Mouse (Mus musculus): Measurements from ENCODE around the gene Efcab5. TPM values are rescaled to one million over a fixed set of nuclear protein-coding genes. Genes with fewer than 3 reads are reported as not detected.

The Efcab5 gene
- total and polyA plus RNA-seq, 2 experiments from 2014 or later: 0.51 to 0.78 TPM

DNA sequence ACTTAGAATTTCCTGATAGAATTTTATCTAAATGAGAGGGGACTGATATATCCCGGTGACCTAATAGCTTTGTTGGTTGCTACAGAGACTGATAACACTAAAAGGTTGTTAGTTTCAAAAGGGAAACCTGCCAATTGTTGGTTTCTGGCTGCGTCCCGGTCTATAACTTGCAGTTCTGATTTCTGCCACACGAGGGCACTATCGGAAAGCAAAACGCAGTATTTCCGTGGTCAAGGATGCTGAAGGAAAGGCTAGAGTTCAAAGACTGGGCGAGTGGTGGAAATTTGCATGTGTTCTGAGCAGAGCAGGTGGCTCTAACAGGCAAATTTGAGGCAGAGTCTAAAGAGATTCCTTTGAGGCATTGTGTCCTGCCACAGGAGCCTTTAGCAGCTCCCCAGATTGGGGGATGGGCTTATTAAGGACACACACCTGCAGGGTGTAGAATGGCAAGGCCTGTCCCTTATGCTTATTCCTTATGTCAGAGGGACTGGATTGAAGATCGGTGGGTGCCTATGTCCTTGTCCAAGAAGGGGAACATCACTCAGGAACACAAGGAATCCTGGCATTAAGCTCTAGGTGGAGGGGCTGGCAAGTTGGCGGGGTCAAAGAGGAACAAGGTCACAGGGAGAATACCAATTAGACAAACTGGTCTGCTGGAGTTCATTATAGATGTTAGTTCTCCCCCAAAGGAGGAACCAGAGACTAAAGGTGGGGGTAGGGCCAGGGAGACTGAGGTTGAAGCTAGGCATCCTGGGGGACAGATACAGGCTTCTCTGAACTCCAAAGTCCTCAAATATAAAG, 88.4 kb downstream of the Efcab5 start:
- TF ChIP-seq CTCF (IDR thresholded peaks at IDR 0.05; ENCODE audit: low read depth): peak; percentile 95
- Histone ChIP-seq H3K9ac (replicated peaks; ENCODE audit: low read length) (no peak overlapping the region), H3K4me3 (ENCODE audit: low read length) (no peak overlapping the region), H3K4me2 (ENCODE audit: low read depth, low read length) (no peak overlapping the region), H3K4me1 (ENCODE audit: insufficient read depth, low read length) (no peaks in the 10 kb centered on the region), H3K36me3 (ENCODE audit: insufficient read depth, low read length) (no peaks in the 10 kb centered on the region), H3K27me3 (ENCODE audit: insufficient read depth, low read length) (no peaks in the 10 kb centered on the region), H3K9me3 (ENCODE audit: low read length) (no peaks in the 10 kb centered on the region), H3K27ac (no peak overlapping the region)
- peak; percentile 32; the same call in 1 of the 2 replicates for ATAC-seq
- peak; percentile 87 for DNase-seq (ENCODE audit: low spot score)
- 16% methylated on average over 10 of the region's 10 CpGs for WGBS

DNA sequence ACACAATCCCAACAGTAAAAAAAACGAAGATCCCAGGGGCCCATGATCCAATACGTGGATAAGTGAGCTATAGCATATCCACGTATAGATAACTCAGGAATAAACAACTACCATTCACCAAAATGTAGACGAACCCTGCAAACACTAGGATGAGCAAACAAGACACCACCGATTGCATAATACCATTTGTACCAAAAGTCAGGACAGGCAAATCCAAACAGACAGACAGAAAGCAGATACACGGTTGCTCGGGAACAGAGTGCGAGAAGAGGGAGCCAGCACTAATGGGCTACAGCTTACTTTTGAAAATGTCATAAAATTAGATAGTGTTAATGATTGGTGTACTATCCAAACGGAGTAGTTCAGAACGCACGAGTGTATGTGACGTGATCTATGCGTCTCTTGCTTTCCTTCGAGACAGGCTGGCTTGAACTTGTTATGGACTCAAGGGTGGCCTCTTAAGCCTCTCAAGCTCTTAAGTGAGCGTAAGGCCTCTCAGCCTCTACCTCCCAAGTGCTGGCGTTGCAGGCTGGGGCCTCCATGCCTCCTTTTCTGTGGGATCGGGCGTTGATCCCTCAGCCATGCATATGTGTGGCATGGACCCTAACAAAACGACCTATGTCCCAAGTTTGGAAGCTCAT, 90.3 kb downstream of the Efcab5 start:
- DNase-seq (ENCODE audit: low spot score) (no peak), ATAC-seq (no peak)
- Histone ChIP-seq H3K36me3 (ENCODE audit: insufficient read depth, low read length) (no peaks in the 10 kb centered on the region), H3K4me3 (ENCODE audit: low read length) (no peak overlapping the region), H3K27me3 (ENCODE audit: insufficient read depth, low read length) (no peaks in the 10 kb centered on the region), H3K4me1 (ENCODE audit: insufficient read depth, low read length) (no peaks in the 10 kb centered on the region), H3K4me2 (ENCODE audit: low read depth, low read length) (no peak overlapping the region), H3K27ac (no peak overlapping the region), H3K9ac (replicated peaks; ENCODE audit: low read length) (no peak overlapping the region), H3K9me3 (ENCODE audit: low read length) (no peaks in the 10 kb centered on the region)
- no peak for TF ChIP-seq CTCF (IDR thresholded peaks at IDR 0.05; ENCODE audit: low read depth)
- WGBS: 84% methylated on average over 19 of the region's 19 CpGs

DNA sequence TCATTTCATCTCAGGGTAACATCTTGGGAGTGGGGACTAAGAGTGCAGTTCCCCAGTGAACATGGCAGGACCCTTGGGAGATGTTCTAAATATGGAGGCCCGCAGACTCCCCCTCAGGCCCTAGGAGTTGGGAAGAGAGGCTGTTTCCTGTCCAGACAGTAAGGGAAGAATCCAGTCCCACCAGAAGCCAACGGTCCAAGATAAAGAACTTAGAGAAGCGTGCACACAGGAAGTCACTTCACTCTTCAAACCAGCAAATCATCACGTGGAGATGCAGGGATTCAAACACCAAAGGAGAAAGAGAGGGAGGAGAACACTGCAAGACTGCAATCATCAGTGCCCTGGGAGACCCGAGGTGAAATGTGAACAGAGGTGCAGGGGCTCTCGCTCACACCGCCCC, 91.8 kb downstream of the Efcab5 start:
- no peak overlapping the region for H3K4me2 ChIP-seq (ENCODE audit: low read depth, low read length)
- WGBS: 73% methylated on average over 7 of the region's 7 CpGs
- DNase-seq (ENCODE audit: low spot score): no peak
- no peak for TF ChIP-seq CTCF (IDR thresholded peaks at IDR 0.05; ENCODE audit: low read depth)
- no peak for ATAC-seq
- H3K4me3 ChIP-seq (ENCODE audit: low read length): no peak overlapping the region
- no peaks in the 10 kb centered on the region for H3K36me3 ChIP-seq (ENCODE audit: insufficient read depth, low read length)
- H3K9ac ChIP-seq (replicated peaks; ENCODE audit: low read length): no peak overlapping the region
- H3K27ac ChIP-seq: no peak overlapping the region
- no peaks in the 10 kb centered on the region for H3K27me3 ChIP-seq (ENCODE audit: insufficient read depth, low read length)
- no peaks in the 10 kb centered on the region for H3K4me1 ChIP-seq (ENCODE audit: insufficient read depth, low read length)
- no peaks in the 10 kb centered on the region for H3K9me3 ChIP-seq (ENCODE audit: low read length)

DNA sequence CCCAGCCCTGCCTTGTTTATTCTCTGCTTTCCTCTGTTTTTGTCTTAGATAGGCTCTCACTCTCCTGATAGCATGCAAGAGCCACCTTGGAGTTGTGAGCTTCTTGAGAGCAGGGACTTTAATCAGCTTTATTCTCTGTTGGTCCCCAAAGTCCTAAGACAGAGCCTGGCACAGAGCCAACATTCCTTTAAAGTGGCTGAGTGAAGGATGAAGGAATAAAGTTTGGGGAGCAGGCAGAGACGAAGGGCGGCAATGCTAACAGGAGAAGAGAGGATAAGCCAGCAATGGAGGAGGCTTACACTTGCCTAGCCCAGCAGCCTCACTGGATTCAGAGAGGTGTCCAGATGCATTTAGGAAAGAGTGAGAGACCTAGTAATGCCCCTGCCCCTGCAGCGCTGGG, 92.2 kb downstream of the Efcab5 start:
- Histone ChIP-seq H3K4me3 (ENCODE audit: low read length) (no peak overlapping the region), H3K4me1 (ENCODE audit: insufficient read depth, low read length) (no peaks in the 10 kb centered on the region)
- WGBS: 67% methylated on average over 3 of the region's 3 CpGs

DNA sequence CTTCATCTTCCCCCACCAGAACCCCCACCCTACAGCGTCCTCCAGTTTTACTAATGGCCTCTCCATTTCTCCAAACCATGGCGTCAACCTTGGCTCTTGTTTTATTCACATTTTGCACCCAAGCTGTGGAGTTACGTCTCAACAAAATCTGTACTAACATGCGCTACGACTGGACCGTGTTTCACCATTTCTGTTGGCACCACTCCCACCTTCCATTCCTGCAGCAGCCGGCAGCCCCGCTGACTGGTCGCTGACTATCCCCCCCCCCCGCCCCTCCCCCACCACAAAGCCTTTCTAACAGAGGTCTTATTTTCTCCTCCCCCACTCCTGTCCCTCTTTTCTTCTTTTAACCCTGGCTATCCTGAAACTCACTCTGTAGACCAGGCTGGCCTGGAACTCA, 93.6 kb downstream of the Efcab5 start:
- 57% methylated on average over 10 of the region's 10 CpGs for WGBS
- TF ChIP-seq CTCF (IDR thresholded peaks at IDR 0.05; ENCODE audit: low read depth): no peak
- Histone ChIP-seq H3K4me1 (ENCODE audit: insufficient read depth, low read length) (no peaks in the 10 kb centered on the region), H3K27ac (no peak overlapping the region), H3K4me3 (ENCODE audit: low read length) (no peak overlapping the region), H3K9ac (replicated peaks; ENCODE audit: low read length) (no peak overlapping the region), H3K4me2 (ENCODE audit: low read depth, low read length) (no peak overlapping the region), H3K9me3 (ENCODE audit: low read length) (no peaks in the 10 kb centered on the region), H3K27me3 (ENCODE audit: insufficient read depth, low read length) (no peaks in the 10 kb centered on the region), H3K36me3 (ENCODE audit: insufficient read depth, low read length) (no peaks in the 10 kb centered on the region)
- DNase-seq (ENCODE audit: low spot score): no peak
- no peak for ATAC-seq

More for the DNA sequence above, 92.2 kb downstream of the Efcab5 start:
- no peak overlapping the region for H3K27ac ChIP-seq
- no peaks in the 10 kb centered on the region for H3K27me3 ChIP-seq (ENCODE audit: insufficient read depth, low read length)
- H3K9ac ChIP-seq (replicated peaks; ENCODE audit: low read length): no peak overlapping the region
- H3K9me3 ChIP-seq (ENCODE audit: low read length): no peaks in the 10 kb centered on the region
- no peak overlapping the region for H3K4me2 ChIP-seq (ENCODE audit: low read depth, low read length)
- DNase-seq (ENCODE audit: low spot score) (no peak), ATAC-seq (no peak)
- no peaks in the 10 kb centered on the region for H3K36me3 ChIP-seq (ENCODE audit: insufficient read depth, low read length)
- TF ChIP-seq CTCF (IDR thresholded peaks at IDR 0.05; ENCODE audit: low read depth): no peak

DNA sequence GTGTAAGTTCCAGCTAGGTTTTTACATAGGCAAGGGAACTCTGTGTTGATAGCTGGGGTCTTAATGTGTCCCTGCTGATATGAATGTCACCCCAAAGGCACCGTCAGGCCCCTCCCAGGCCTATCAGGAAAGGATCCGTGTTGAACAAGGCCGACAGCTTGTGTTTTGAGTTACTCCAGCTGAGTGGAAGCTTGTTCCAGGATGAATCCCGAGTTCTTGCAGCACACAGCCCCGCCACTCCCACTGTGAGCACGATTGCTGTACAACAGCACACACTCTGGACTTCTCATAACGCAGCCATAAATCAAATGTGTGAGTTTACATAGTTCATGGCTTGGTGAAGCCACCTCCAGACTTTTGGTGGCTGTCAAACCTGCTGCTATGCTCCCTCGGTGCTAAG, 94.6 kb downstream of the Efcab5 start:
- ATAC-seq: no peak
- DNase-seq (ENCODE audit: low spot score): no peak
- Histone ChIP-seq H3K9me3 (ENCODE audit: low read length) (no peaks in the 10 kb centered on the region), H3K27ac (no peak overlapping the region), H3K9ac (replicated peaks; ENCODE audit: low read length) (no peak overlapping the region), H3K4me2 (ENCODE audit: low read depth, low read length) (no peak overlapping the region), H3K36me3 (ENCODE audit: insufficient read depth, low read length) (no peaks in the 10 kb centered on the region), H3K4me1 (ENCODE audit: insufficient read depth, low read length) (no peaks in the 10 kb centered on the region), H3K27me3 (ENCODE audit: insufficient read depth, low read length) (no peaks in the 10 kb centered on the region), H3K4me3 (ENCODE audit: low read length) (no peak overlapping the region)
- no peak for TF ChIP-seq CTCF (IDR thresholded peaks at IDR 0.05; ENCODE audit: low read depth)
- 78% methylated on average over 8 of the region's 8 CpGs for WGBS

DNA sequence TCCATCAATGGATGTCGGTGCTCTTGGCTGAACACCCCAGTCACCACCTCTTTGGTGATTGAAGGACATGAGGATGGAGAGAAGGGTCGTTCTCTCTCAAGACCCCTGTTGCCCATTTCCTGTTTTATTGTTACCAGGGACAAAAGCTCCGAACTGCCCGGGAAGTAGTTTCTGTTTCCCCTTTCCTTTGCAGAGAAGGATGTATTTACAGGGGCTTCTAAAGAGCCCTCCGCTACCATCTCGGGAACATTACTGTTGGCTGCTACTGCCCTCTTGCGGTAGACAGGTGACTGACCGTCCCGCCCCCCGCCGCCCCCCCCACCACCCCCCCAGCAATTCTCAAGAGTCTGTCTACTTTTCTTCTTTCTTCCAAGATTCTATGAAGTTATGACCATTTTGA, 95.6 kb downstream of the Efcab5 start:
- H3K4me2 ChIP-seq (ENCODE audit: low read depth, low read length): peak overlapping the region; percentile 52
- H3K4me1 ChIP-seq (ENCODE audit: insufficient read depth, low read length): no peaks in the 10 kb centered on the region
- H3K27me3 ChIP-seq (ENCODE audit: insufficient read depth, low read length): no peaks in the 10 kb centered on the region
- H3K27ac ChIP-seq: no peak overlapping the region
- ATAC-seq: peak; percentile 38; the same call in 1 of the 2 replicates
- no peaks in the 10 kb centered on the region for H3K9me3 ChIP-seq (ENCODE audit: low read length)
- peak overlapping the region; percentile 21; the same call in 1 of the 2 replicates for H3K4me3 ChIP-seq (ENCODE audit: low read length)
- no peaks in the 10 kb centered on the region for H3K36me3 ChIP-seq (ENCODE audit: insufficient read depth, low read length)
- H3K9ac ChIP-seq (replicated peaks; ENCODE audit: low read length): no peak overlapping the region
- DNase-seq (ENCODE audit: low spot score): peak; percentile 74
- 1% methylated on average over 11 of the region's 11 CpGs for WGBS
- TF ChIP-seq CTCF (IDR thresholded peaks at IDR 0.05; ENCODE audit: low read depth): peak; percentile 57
